Mouse (Mus musculus): ENCODE measurements around the gene Gm17078. TPM values are rescaled to one million over a fixed set of nuclear protein-coding genes. Genes with fewer than 3 reads are reported as not detected.
"Not testable (repeated sequence)": the region's sequence is repeated elsewhere in the genome, so short reads cannot be mapped to it uniquely, and the experiment has no call there.

Gene Gm17078
- not detected for polyA plus RNA-seq (2021)

DNA sequence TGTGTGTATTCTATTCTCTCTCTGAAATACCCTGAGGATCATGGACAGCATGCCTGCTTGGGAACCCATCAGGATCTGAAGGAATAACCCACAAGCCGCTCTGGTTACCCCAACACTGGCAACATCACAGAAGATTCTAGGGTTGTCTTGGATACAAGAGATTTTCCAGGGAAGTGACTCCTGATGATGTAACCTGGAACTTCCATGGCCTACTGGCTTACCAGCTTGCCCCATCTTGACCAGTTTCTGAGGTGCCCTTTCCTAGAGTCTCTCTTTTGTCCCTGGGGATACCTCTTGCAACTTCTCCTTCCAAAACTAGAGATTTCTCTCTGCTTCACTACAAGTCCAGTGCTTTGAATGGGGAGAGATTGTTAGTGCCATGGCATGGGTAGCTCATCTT, at the start of gene Gm17078:
Gene Gm17078, minus strand, starts transcription at position 101 of the 400 bp plus-strand sequence.
- DNase-seq (ENCODE audit: low read depth, low spot score) (no peak), ATAC-seq (no peak)
- no peaks in the 10 kb centered on the region for H3K27me3 ChIP-seq
- ChIA-PET CTCF (no interaction called here), POLR2A (no interaction called here)
- TF ChIP-seq CTCF (IDR thresholded peaks at IDR 0.05): no peak
- in situ Hi-C loops (cut with MboI; ENCODE audit: low pct_unique_long_range_greater_than_20kb): no loop called here

DNA sequence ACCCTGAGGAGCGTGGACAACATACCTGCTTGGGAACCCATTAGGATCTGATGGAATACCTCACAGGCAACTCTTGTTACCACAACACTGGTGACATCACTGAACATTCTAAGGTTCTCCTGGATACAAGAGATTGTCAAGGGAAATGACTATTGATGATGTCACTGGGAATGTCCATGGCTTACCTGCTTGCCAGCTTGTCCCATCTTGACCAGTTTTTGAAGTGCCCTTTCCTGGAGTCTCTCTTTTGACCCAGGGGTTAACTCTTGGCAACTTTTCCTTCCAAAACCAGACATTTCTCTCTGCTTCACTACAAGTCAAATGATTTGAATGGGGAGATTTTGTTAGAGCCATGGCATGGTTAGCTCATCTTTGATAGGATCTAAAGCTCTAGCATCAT, 24.5 kb upstream of the Gm17078 start, which contains the start of gene Gm4181:
Gene Gm4181, minus strand, starts transcription at position 101 of the 400 bp plus-strand sequence.
- H3K27me3 ChIP-seq; DNase-seq (ENCODE audit: low read depth, low spot score); CTCF ChIA-PET; POLR2A ChIA-PET; ATAC-seq; in situ Hi-C loops (cut with MboI; ENCODE audit: low pct_unique_long_range_greater_than_20kb): not testable (repeated sequence)

DNA sequence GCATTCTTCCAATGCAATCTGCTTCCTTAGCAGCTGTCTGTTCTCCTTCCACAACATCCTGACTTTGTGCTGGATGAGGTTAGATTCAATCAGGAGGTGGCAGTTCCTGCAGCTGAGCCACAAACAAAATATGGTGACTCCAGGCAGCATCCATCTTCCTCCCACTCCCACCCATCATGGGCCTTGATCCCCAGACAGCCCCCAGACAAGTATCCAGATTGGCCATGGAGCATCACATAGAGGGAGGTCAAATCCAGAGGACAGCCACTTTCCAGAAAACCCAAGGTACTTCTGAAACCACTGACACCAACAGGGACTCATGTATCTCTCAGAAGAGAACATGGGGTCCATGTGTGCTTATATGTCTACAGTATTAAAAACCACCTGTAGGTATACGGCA, 21.3 kb upstream of the Gm17078 start:
- POLR2A ChIA-PET; CTCF ChIA-PET; H3K27me3 ChIP-seq; in situ Hi-C loops (cut with MboI; ENCODE audit: low pct_unique_long_range_greater_than_20kb); DNase-seq (ENCODE audit: low read depth, low spot score); ATAC-seq: not testable (repeated sequence)

DNA sequence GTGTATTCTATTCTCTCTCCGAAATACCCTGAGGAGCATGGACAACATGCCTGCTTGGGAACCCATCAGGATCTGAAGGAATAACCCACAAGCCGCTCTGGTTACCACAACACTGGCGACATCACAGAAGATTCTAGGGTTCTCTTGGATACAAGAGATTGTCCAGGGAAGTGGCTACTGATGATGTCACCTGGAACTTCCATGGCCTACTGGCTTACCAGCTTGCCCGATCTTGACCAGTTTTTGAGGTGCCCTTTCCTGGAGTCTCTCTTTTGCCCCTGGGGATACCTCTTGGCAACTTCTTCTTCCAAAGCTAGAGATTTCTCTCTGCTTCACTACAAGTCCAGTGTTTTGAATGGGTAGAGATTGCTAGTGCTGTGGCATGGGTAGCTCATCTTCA, 19.1 kb downstream of the Gm17078 start, which contains the start of gene Gm17174:
Gene Gm17174, minus strand, starts transcription at position 101 of the 400 bp plus-strand sequence.
- POLR2A ChIA-PET; DNase-seq (ENCODE audit: low read depth, low spot score); H3K27me3 ChIP-seq; ATAC-seq; CTCF ChIA-PET: not testable (repeated sequence)
- in situ Hi-C loops (cut with MboI; ENCODE audit: low pct_unique_long_range_greater_than_20kb): loop anchor here (25.0 kb wide), 1 partner anchor 95 kb away; the partner anchor contains the start of gene Gm17079

DNA sequence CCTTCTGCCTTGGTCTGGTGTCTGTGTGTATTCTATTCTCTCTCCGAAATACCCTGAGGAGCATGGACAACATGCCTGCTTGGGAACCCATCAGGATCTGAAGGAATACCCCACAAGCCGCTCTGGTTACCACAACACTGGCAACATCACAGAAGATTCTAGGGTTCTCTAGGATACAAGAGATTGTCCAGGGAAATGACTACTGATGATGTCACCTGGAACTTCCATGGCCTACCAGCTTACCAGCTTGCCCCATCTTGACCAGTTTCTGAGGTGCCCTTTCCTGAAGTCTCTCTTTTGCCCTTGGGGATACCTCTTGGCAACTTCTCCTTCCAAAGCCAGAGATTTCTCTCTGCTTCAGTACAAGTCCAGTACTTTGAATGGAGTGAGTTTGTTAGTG, 37.1 kb downstream of the Gm17078 start, which contains the start of gene Gm17175:
Gene Gm17175, minus strand, starts transcription at position 101 of the 400 bp plus-strand sequence.
- ATAC-seq; H3K27me3 ChIP-seq; DNase-seq (ENCODE audit: low read depth, low spot score); CTCF ChIA-PET; in situ Hi-C loops (cut with MboI; ENCODE audit: low pct_unique_long_range_greater_than_20kb); POLR2A ChIA-PET: not testable (repeated sequence)

Other genes starting within 250 kb of the Gm17078 start
- gene Gm7247, start 249.6 kb downstream of the Gm17078 start, polyA plus RNA-seq (2021): not detected
- not detected for gene Vmn2r88, start 200.5 kb downstream of the Gm17078 start, polyA plus RNA-seq (2021)
- not detected for gene Vmn2r89, start 159.5 kb downstream of the Gm17078 start, polyA plus RNA-seq (2021)
- not detected for gene Gm5622, start 58.5 kb downstream of the Gm17078 start, polyA plus RNA-seq (2021)
- not detected for gene Gm17175, start 37.2 kb downstream of the Gm17078 start, polyA plus RNA-seq (2021)
- not detected for gene Gm17174, start 19.2 kb downstream of the Gm17078 start, polyA plus RNA-seq (2021)
- gene Gm4181, start 24.4 kb upstream of the Gm17078 start, polyA plus RNA-seq (2021): not detected
- gene Gm17079, start 84.2 kb upstream of the Gm17078 start, polyA plus RNA-seq (2021): not detected
- not detected for gene Gm5800, start 105.9 kb upstream of the Gm17078 start, polyA plus RNA-seq (2021)
- gene Ang4, start 162.3 kb upstream of the Gm17078 start, polyA plus RNA-seq (2021): not detected
- gene AY358078, start 188.7 kb upstream of the Gm17078 start, polyA plus RNA-seq (2021): not detected
- not detected for gene Ear6, start 242.4 kb upstream of the Gm17078 start, polyA plus RNA-seq (2021)

All from Patski (cell line).